In genomic region chr12:116601395-116601794, GRCm38 (mm10) we compare ENCODE assay signal across 33 mouse cellular contexts.
"Had no signal": no experiment of that assay in that cellular context is flagged by ENCODE, and none has a peak within 500 bp of the region (broad histone marks: within the 10 kb centered on the region; RNA-seq: fewer than 3 reads in every experiment).

No protein-coding gene starts in this region.

- H3K4me3 ChIP-seq: heart, embryonic 12.5 days; heart, embryonic 13.5 days; heart, embryonic 15.5 days; hindbrain, embryonic 10.5 days; hindbrain, embryonic 12.5 days; hindbrain, embryonic 13.5 days; hindbrain, embryonic 15.5 days; intestine, embryonic 15.5 days; kidney, embryonic 15.5 days; left cerebral cortex, adult 2 months had no signal

- ATAC-seq: hindbrain, embryonic 16.5 days; hindbrain, postnatal 0 days; inflammation-experienced regulatory T-cells, adult 6 months; intestine, embryonic 15.5 days; intestine, embryonic 16.5 days; intestine, postnatal 0 days had no signal

- H3K27me3 ChIP-seq: heart, embryonic 12.5 days; heart, embryonic 13.5 days; heart, embryonic 15.5 days; hindbrain, embryonic 12.5 days; hindbrain, embryonic 13.5 days; hindbrain, embryonic 15.5 days; intestine, embryonic 15.5 days; kidney, embryonic 15.5 days had no signal

- DNase-seq: heart, postnatal 10 days; heart, postnatal 36 days; heart, postnatal 4 days; kidney, adult 11 months; kidney, adult 18-20 months; kidney, adult 2 months; kidney, adult 8-10 months; kidney, adult 9 months; kidney, postnatal 10 days; kidney, postnatal 14 days; kidney, postnatal 25 days; kidney, postnatal 36 days; kidney, postnatal 4 days; layer of hippocampus, adult 9-11 months; layer of hippocampus, postnatal 36 days had no signal

- H3K27ac ChIP-seq: heart, embryonic 13.5 days; heart, embryonic 15.5 days; hindbrain, embryonic 10.5 days; hindbrain, embryonic 12.5 days; hindbrain, postnatal 0 days; intestine, embryonic 15.5 days; kidney, embryonic 15.5 days; kidney, postnatal 0 days had no signal

- H3K9ac ChIP-seq: heart, embryonic 12.5 days; heart, embryonic 13.5 days; heart, embryonic 15.5 days; hindbrain, embryonic 12.5 days; hindbrain, embryonic 13.5 days; hindbrain, embryonic 14.5 days; hindbrain, embryonic 15.5 days; intestine, embryonic 15.5 days; kidney, embryonic 15.5 days had no signal

- H3K9me3 ChIP-seq: heart, embryonic 12.5 days; heart, embryonic 13.5 days; heart, embryonic 15.5 days; hindbrain, embryonic 10.5 days; hindbrain, embryonic 12.5 days; hindbrain, embryonic 13.5 days; hindbrain, embryonic 15.5 days; intestine, embryonic 15.5 days; kidney, embryonic 15.5 days had no signal

- H3K36me3 ChIP-seq: heart, embryonic 12.5 days; heart, embryonic 13.5 days; heart, embryonic 15.5 days; hindbrain, embryonic 10.5 days; hindbrain, embryonic 12.5 days; hindbrain, embryonic 13.5 days; hindbrain, embryonic 15.5 days; intestine, embryonic 15.5 days; kidney, embryonic 15.5 days had no signal

- H3K4me2 ChIP-seq: heart, embryonic 11.5 days; heart, embryonic 12.5 days; heart, embryonic 13.5 days; heart, embryonic 15.5 days; hindbrain, embryonic 12.5 days; hindbrain, embryonic 13.5 days; hindbrain, embryonic 14.5 days; hindbrain, embryonic 15.5 days; intestine, embryonic 15.5 days; kidney, embryonic 15.5 days had no signal

- H3K4me1 ChIP-seq: heart, embryonic 12.5 days; heart, embryonic 15.5 days; intestine, embryonic 15.5 days; kidney, embryonic 15.5 days had no signal
